Mouse (Mus musculus): ENCODE measurements around the gene Hsd11b1.

DNA sequence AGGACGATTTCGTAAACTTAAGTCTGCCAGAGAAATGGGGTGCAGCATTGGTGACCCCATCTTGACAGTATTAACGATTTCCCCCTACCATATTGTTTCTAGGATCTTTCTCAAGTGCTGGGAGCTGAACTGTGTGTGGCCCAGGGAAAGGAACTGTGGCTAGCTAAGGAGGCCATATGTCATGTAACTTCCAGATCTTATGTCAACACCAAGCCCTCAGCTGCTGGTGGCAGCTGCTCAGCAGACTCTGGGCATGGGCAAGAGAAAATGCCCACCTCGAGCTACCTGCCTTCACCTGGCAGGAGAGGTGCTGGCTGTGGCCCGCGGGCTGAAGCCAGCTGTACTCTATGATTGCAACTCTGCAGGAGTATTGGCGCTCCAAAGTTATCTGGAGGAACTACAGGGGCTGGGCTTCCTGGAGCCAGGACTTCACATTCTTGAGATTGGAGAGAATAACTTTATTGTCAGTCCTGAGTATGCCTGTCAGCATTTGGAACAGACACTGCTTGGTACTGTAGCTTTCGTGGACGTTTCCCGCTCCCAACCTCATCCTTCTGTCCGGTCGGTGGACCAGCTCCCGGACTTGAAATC, 89.6 kb downstream of the Hsd11b1 start:
- no peak for TF ChIP-seq CTCF (IDR thresholded peaks at IDR 0.05; ENCODE audit: low read depth, low read length)
- TF ChIP-seq POLR2A (IDR thresholded peaks at IDR 0.05; ENCODE audit: extremely low read depth, insufficient read depth, low read length), result no peak

All from liver, adult 2 months (tissue).